Mouse (Mus musculus) olfactory bulb, adult 2 months (tissue): Measurements from ENCODE around the gene Farsb.

Experiments used
- CTCF ChIP-seq: fragments of 200-500 bp; IDR thresholded peaks from 2 replicates; pipeline ENCODE4 v1.5.1; 2012; ENCODE audit warnings: low read depth, mild to moderate bottlenecking, low read length, moderate library complexity; ENCODE audit not compliant: insufficient read depth
- POLR2A ChIP-seq: fragments of 200-500 bp; IDR thresholded peaks from 2 replicates; pipeline ENCODE4 v1.6.1; 2012; ENCODE audit warnings: mild to moderate bottlenecking, low read depth, low read length, moderate library complexity; ENCODE audit not compliant: insufficient read depth

- TF ChIP-seq CTCF (no peak), POLR2A (no peak)
Measured at GRCm38 (mm10) chr1:78452544-78452943, 36.2 kb downstream of the Farsb start.
